Mouse (Mus musculus): ENCODE data around the gene Prkn. TPM values are rescaled to one million over a fixed set of nuclear protein-coding genes. Genes with fewer than 3 reads are reported as not detected.

Gene Prkn
- total and polyA plus RNA-seq, 3 experiments = 4.8 to 8.8 (median 6.3) TPM

- DNase-seq = no peak
These were observed 290.7 kb downstream of the Prkn start for GRCm38 (mm10) chr17:11130919-11131318.

GRCm38 (mm10) chr17:11142321-11142720 is 302.1 kb downstream of the Prkn start:
- no peak for DNase-seq

- no peak for DNase-seq
These were observed 315.9 kb downstream of the Prkn start for GRCm38 (mm10) chr17:11156119-11156518.

- no peak for DNase-seq
These were observed 317.4 kb downstream of the Prkn start for GRCm38 (mm10) chr17:11157536-11157935.

- DNase-seq = no peak
These were observed 321.3 kb downstream of the Prkn start for GRCm38 (mm10) chr17:11161436-11161835.

GRCm38 (mm10) chr17:11162770-11163169 is 322.6 kb downstream of the Prkn start:
- no peak for DNase-seq

GRCm38 (mm10) chr17:11187356-11187755 is 347.2 kb downstream of the Prkn start:
- DNase-seq = peak; percentile 33

GRCm38 (mm10) chr17:11188494-11188893 is 348.3 kb downstream of the Prkn start:
- DNase-seq = no peak

GRCm38 (mm10) chr17:11190306-11190705 is 350.1 kb downstream of the Prkn start:
- peak; percentile 9 for DNase-seq

GRCm38 (mm10) chr17:11198134-11198533 is 357.9 kb downstream of the Prkn start:
- no peak for DNase-seq

GRCm38 (mm10) chr17:11209063-11209462 is 368.9 kb downstream of the Prkn start:
- peak; percentile 79 for DNase-seq

- no peak for DNase-seq
These were observed 370.8 kb downstream of the Prkn start for GRCm38 (mm10) chr17:11211006-11211405.

GRCm38 (mm10) chr17:11211591-11211990 is 371.4 kb downstream of the Prkn start:
- peak; percentile 51 for DNase-seq

GRCm38 (mm10) chr17:11213689-11214088 is 373.5 kb downstream of the Prkn start:
- no peak for DNase-seq

GRCm38 (mm10) chr17:11229011-11229410 is 388.8 kb downstream of the Prkn start:
- peak; percentile 33 for DNase-seq

GRCm38 (mm10) chr17:11229426-11229825 is 389.2 kb downstream of the Prkn start:
- no peak for DNase-seq

GRCm38 (mm10) chr17:11230604-11231395 is 390.6 kb downstream of the Prkn start:
- DNase-seq = no peak

GRCm38 (mm10) chr17:11235273-11235672 is 395.1 kb downstream of the Prkn start:
- no peak for DNase-seq

GRCm38 (mm10) chr17:11245040-11245439 is 404.9 kb downstream of the Prkn start:
- DNase-seq = no peak

- no peak for DNase-seq
These were observed 409.0 kb downstream of the Prkn start for GRCm38 (mm10) chr17:11249216-11249615.

- DNase-seq = no peak
These were observed 420.5 kb downstream of the Prkn start for GRCm38 (mm10) chr17:11260663-11261062.

- no peak for DNase-seq
These were observed 421.5 kb downstream of the Prkn start for GRCm38 (mm10) chr17:11261679-11262078.

GRCm38 (mm10) chr17:11267951-11268350 is 427.8 kb downstream of the Prkn start:
- DNase-seq = no peak

- DNase-seq = no peak
These were observed 430.0 kb downstream of the Prkn start for GRCm38 (mm10) chr17:11270179-11270578.
